Mouse (Mus musculus): ENCODE results near the gene Top2b. TPM values are rescaled to one million over a fixed set of nuclear protein-coding genes. Genes with fewer than 3 reads are reported as not detected.

Gene Top2b
- polyA plus RNA-seq, 1 experiment from 2014 or later, result 140 TPM

DNA sequence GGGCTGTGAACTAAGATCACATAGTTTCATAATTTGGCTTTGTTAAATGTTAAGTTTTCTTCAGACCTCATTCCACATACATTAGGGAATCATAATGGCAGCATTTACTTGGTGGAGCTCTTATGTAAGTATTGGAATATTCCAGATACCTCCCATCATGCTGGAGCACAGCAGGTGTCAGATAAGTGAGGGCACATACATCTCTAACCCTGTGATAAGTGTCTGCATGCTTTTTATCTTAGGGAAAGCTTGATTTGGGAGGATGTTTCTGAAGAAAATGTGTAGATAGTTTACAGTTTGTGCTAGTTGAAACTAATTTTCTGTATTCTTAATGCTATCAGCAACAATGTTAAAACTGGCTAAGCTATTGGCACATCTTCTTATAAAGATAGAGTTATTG is 8.2 kb downstream of the Top2b start:
- Histone ChIP-seq H3K4me1 (ENCODE audit: control insufficient read depth, insufficient read depth, low read length) (peaks cover 2% of the 10 kb centered on the region; the same call in 1 of the 2 replicates), H3K4me3 (ENCODE audit: low read depth, low read length) (no peak overlapping the region), H3K27ac (ENCODE audit: low read depth, low read length) (no peak overlapping the region), H3K9me3 (replicated peaks; ENCODE audit: control insufficient read depth, low read length) (no peaks in the 10 kb centered on the region), H3K36me3 (ENCODE audit: control insufficient read depth, insufficient read depth, low read length) (no peaks in the 10 kb centered on the region), H3K9ac (ENCODE audit: low read length) (no peak overlapping the region), H3K27me3 (replicated peaks; ENCODE audit: control insufficient read depth, insufficient read depth, low read length) (no peaks in the 10 kb centered on the region), H3K4me2 (ENCODE audit: low read length) (no peak overlapping the region)
- ATAC-seq (no peak), DNase-seq (ENCODE audit: low spot score) (no peak)

DNA sequence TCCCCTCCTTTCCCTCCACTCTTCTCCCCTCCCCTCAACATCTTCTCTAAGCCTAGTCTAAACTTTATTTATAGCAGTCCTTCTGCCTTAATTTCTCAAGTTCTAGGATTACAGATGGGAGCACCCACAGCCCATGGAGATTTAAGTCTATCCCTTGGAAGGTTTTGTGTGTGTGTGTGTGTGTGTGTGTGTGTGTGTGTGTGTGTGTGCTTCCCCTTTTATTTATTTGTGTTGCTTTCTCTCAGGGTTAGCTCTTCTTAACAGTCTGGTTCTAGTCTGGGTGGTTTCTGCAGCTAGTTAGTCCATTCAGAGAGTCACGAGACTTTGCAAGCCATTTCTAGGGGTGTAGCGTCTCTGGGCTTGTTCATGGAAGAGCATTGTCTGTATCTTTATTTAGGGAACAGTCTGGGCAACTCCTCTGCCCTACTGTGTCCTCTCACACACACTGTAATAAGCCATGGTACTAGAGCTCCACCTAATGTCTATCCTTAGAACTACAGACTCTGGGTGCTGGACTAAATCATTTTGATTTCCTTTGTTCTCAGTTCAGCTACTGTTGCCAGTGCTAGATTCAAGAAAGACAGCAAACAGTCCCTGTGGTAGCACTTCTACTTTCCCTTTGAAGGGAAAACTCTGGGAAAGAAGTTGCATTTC is 15.1 kb downstream of the Top2b start:
- 3% methylated on average over 2 of the region's 2 CpGs for WGBS
- peaks cover 7% of the 10 kb centered on the region; the same call in 1 of the 2 replicates for H3K4me1 ChIP-seq (ENCODE audit: control insufficient read depth, insufficient read depth, low read length)
- H3K36me3 ChIP-seq (ENCODE audit: control insufficient read depth, insufficient read depth, low read length), result peaks cover 14% of the 10 kb centered on the region; the same call in 1 of the 2 replicates
- H3K4me3 ChIP-seq (ENCODE audit: low read depth, low read length), result no peak overlapping the region
- H3K9me3 ChIP-seq (replicated peaks; ENCODE audit: control insufficient read depth, low read length), result no peaks in the 10 kb centered on the region
- no peak overlapping the region for H3K4me2 ChIP-seq (ENCODE audit: low read length)
- DNase-seq (ENCODE audit: low spot score), result peak; percentile 90
- peak overlapping the region; percentile 75 for H3K27ac ChIP-seq (ENCODE audit: low read depth, low read length)
- ATAC-seq, result peak; percentile 94
- H3K9ac ChIP-seq (ENCODE audit: low read length), result peak overlapping the region; percentile 43
- no peaks in the 10 kb centered on the region for H3K27me3 ChIP-seq (replicated peaks; ENCODE audit: control insufficient read depth, insufficient read depth, low read length)

DNA sequence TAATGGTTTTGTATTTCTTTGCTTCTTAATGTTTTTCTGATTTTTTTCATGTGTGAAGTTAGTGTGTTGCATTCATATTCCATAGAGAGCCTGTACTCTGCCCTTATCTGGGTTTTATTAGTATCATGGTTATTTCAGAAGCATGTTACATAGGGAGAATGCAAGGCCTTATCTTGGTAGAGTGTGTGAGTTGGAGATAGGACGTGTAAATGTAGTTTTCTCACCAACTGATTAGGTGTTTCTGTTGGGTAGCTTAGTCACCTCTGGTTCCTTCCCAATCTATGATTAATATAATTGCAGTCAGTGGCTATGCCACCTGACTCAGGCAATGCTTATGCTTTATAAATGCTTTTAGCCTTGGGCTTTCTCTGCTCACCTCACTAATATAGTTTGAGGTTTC is 19.8 kb downstream of the Top2b start:
- H3K27me3 ChIP-seq (replicated peaks; ENCODE audit: control insufficient read depth, insufficient read depth, low read length), result no peaks in the 10 kb centered on the region
- ATAC-seq (no peak), DNase-seq (ENCODE audit: low spot score) (no peak)
- no peak overlapping the region for H3K4me2 ChIP-seq (ENCODE audit: low read length)
- peaks cover 7% of the 10 kb centered on the region; the same call in 1 of the 2 replicates for H3K4me1 ChIP-seq (ENCODE audit: control insufficient read depth, insufficient read depth, low read length)
- no peak overlapping the region for H3K4me3 ChIP-seq (ENCODE audit: low read depth, low read length)
- H3K36me3 ChIP-seq (ENCODE audit: control insufficient read depth, insufficient read depth, low read length), result peaks cover 22% of the 10 kb centered on the region
- H3K27ac ChIP-seq (ENCODE audit: low read depth, low read length), result no peak overlapping the region
- no peaks in the 10 kb centered on the region for H3K9me3 ChIP-seq (replicated peaks; ENCODE audit: control insufficient read depth, low read length)
- WGBS, result 74% methylated on average over 1 of the region's 1 CpGs
- no peak overlapping the region for H3K9ac ChIP-seq (ENCODE audit: low read length)

DNA sequence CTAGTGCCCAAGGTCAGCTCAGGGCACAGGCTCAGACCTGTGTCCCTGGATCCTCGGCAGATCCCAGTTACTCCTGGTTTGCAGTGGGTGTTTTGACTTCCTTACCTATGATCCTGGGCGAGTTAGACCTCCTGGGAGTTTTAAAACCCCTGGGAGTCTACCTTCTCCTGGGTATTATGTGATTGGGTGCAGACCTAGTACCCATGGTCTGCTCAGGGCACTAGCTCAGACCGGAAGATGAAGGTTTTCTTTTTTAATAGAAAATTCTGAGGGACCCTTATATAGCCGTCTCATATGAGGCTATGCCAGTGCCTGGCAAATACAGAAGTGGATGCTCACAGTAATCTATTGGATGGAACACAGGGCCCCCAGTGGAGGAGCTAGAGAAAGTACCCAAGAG is 40.2 kb downstream of the Top2b start:
- H3K9me3 ChIP-seq (replicated peaks; ENCODE audit: control insufficient read depth, low read length), result no peaks in the 10 kb centered on the region
- no peak overlapping the region for H3K4me3 ChIP-seq (ENCODE audit: low read depth, low read length)
- no peak overlapping the region for H3K4me2 ChIP-seq (ENCODE audit: low read length)
- DNase-seq (ENCODE audit: low spot score) (no peak), ATAC-seq (no peak)
- peaks cover 29% of the 10 kb centered on the region for H3K36me3 ChIP-seq (ENCODE audit: control insufficient read depth, insufficient read depth, low read length)
- WGBS, result 94% methylated on average over 4 of the region's 4 CpGs
- H3K27ac ChIP-seq (ENCODE audit: low read depth, low read length), result no peak overlapping the region
- H3K27me3 ChIP-seq (replicated peaks; ENCODE audit: control insufficient read depth, insufficient read depth, low read length), result no peaks in the 10 kb centered on the region
- no peak overlapping the region for H3K9ac ChIP-seq (ENCODE audit: low read length)
- no peaks in the 10 kb centered on the region for H3K4me1 ChIP-seq (ENCODE audit: control insufficient read depth, insufficient read depth, low read length)

DNA sequence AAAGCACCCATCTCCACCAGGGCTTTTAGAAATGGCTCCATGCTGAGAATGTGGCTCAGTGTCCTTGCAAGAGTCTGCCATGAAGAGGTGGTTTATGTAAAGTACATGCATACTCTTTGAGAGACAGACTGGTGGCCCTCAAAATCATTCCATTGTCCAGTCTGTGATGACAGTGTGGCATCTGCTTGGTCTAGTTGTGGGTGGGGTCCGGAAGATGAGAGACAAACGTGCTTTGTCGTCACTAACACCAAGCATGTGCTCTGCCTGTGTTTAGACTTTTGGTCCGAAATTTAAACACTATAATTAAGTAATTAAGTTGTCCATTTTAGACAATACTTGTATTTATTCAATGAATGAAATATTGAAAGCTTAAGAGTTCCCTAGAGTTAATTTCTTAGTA is 49.2 kb downstream of the Top2b start:
- H3K36me3 ChIP-seq (ENCODE audit: control insufficient read depth, insufficient read depth, low read length), result peaks cover 55% of the 10 kb centered on the region
- DNase-seq (ENCODE audit: low spot score) (no peak), ATAC-seq (peak; percentile 52)
- no peak overlapping the region for H3K4me3 ChIP-seq (ENCODE audit: low read depth, low read length)
- no peaks in the 10 kb centered on the region for H3K27me3 ChIP-seq (replicated peaks; ENCODE audit: control insufficient read depth, insufficient read depth, low read length)
- no peak overlapping the region for H3K27ac ChIP-seq (ENCODE audit: low read depth, low read length)
- H3K4me2 ChIP-seq (ENCODE audit: low read length), result no peak overlapping the region
- H3K9me3 ChIP-seq (replicated peaks; ENCODE audit: control insufficient read depth, low read length), result no peaks in the 10 kb centered on the region
- H3K9ac ChIP-seq (ENCODE audit: low read length), result no peak overlapping the region
- H3K4me1 ChIP-seq (ENCODE audit: control insufficient read depth, insufficient read depth, low read length), result no peaks in the 10 kb centered on the region
- 73% methylated on average over 4 of the region's 4 CpGs for WGBS

DNA sequence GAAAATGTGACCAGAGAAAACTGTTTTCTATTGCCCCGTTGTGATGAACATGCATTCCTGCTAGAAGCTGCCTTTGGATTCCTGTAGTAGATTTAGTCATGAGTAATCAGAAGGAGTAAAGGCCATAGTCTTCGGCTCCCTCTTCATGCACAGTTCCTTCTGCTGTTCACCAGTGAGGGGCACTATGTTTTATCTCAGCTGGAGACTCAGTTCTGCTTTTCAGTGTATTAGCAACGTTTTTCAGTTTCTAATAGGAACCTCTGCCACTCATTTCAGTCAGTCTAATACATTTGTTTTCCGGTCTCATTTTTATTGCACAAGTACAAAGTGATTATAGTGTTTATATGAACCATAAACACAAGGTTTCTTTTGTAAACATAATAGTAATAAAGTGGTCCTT is 62.6 kb downstream of the Top2b start:
- Histone ChIP-seq H3K27ac (ENCODE audit: low read depth, low read length) (no peak overlapping the region), H3K4me3 (ENCODE audit: low read depth, low read length) (no peak overlapping the region), H3K36me3 (ENCODE audit: control insufficient read depth, insufficient read depth, low read length) (peaks cover 57% of the 10 kb centered on the region), H3K9me3 (replicated peaks; ENCODE audit: control insufficient read depth, low read length) (no peaks in the 10 kb centered on the region), H3K27me3 (replicated peaks; ENCODE audit: control insufficient read depth, insufficient read depth, low read length) (no peaks in the 10 kb centered on the region), H3K9ac (ENCODE audit: low read length) (no peak overlapping the region), H3K4me2 (ENCODE audit: low read length) (no peak overlapping the region), H3K4me1 (ENCODE audit: control insufficient read depth, insufficient read depth, low read length) (no peaks in the 10 kb centered on the region)
- WGBS, result 80% methylated on average over 4 of the region's 4 CpGs
- DNase-seq (ENCODE audit: low spot score) (no peak), ATAC-seq (no peak)

DNA sequence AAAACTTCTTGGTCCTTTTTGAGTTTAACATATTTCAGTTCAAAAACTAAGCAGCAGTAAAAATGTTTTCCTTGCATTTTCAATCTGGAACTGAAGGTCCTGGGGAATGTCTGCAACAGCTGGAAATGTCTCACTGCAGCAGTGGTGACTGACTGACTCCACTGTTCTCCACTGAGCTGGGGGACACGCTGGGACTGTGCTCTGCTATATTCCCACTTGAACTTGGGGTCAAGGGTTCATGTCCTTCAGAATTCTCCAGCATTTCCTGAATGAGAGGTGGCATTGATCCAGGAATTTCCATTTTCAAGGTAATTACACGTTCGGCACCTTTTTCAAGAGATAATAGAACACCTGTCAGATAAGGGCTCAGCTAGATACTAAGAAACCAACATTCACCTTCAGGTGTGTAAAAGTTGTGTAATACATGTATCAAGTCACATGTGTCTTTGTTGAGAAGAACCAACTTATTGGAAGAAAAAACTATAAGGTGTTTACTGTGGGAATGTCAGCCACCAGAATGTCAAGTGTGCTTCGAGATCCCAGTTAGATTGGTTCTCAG is 67.0 kb downstream of the Top2b start:
- no peak overlapping the region for H3K4me3 ChIP-seq (ENCODE audit: low read depth, low read length)
- no peaks in the 10 kb centered on the region for H3K4me1 ChIP-seq (ENCODE audit: control insufficient read depth, insufficient read depth, low read length)
- ATAC-seq (no peak), DNase-seq (ENCODE audit: low spot score) (no peak)
- H3K9me3 ChIP-seq (replicated peaks; ENCODE audit: control insufficient read depth, low read length), result no peaks in the 10 kb centered on the region
- no peak overlapping the region for H3K4me2 ChIP-seq (ENCODE audit: low read length)
- H3K9ac ChIP-seq (ENCODE audit: low read length), result no peak overlapping the region
- 81% methylated on average over 4 of the region's 4 CpGs for WGBS
- H3K27ac ChIP-seq (ENCODE audit: low read depth, low read length), result no peak overlapping the region
- no peaks in the 10 kb centered on the region for H3K27me3 ChIP-seq (replicated peaks; ENCODE audit: control insufficient read depth, insufficient read depth, low read length)
- H3K36me3 ChIP-seq (ENCODE audit: control insufficient read depth, insufficient read depth, low read length), result peaks cover 48% of the 10 kb centered on the region

DNA sequence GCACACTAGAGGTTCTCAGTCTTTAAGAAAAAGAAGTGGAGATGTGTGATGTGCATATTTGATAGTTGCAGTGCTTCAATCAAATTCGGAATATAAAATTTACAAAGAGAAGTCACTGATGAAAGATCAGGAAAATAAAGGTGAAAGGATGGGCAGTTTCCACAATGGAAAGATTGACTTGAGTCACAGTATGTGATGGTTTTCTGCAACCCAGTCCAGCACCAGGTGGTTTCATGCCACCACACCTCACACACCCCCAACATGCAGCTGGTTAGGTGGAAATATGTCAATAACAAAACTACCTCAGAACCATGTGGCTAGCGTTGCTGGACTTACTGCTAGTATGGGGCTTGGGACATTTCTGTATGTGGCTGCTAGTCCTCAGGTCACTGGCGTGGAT is 67.6 kb downstream of the Top2b start:
- no peak for ATAC-seq

DNA sequence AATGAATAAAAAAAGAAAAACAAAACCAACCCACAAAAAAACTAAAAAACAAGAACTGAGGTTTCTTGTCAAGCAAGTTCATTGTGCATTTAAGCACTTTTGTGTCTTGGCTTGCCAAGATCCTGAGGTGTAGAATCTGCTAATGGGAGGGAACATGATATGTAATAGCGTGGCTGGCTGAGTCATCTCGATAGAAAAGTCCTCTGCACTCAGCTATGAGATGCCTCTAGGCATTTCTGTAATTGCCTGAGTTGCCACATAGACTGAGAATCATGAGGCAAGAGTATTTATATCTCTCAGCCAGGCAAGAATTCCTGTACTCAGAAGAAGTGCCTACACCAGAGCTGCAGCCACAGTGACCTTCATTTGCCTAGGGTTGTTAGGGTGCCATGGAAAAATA is 68.2 kb downstream of the Top2b start:
- Histone ChIP-seq H3K9me3 (replicated peaks; ENCODE audit: control insufficient read depth, low read length) (no peaks in the 10 kb centered on the region), H3K4me3 (ENCODE audit: low read depth, low read length) (no peak overlapping the region), H3K4me2 (ENCODE audit: low read length) (no peak overlapping the region), H3K36me3 (ENCODE audit: control insufficient read depth, insufficient read depth, low read length) (peaks cover 48% of the 10 kb centered on the region), H3K27me3 (replicated peaks; ENCODE audit: control insufficient read depth, insufficient read depth, low read length) (no peaks in the 10 kb centered on the region), H3K9ac (ENCODE audit: low read length) (no peak overlapping the region), H3K27ac (ENCODE audit: low read depth, low read length) (no peak overlapping the region), H3K4me1 (ENCODE audit: control insufficient read depth, insufficient read depth, low read length) (no peaks in the 10 kb centered on the region)
- DNase-seq (ENCODE audit: low spot score) (no peak), ATAC-seq (no peak)
- WGBS, result 84% methylated on average over 2 of the region's 2 CpGs

More for the DNA sequence above, 67.6 kb downstream of the Top2b start:
- Histone ChIP-seq H3K4me2 (ENCODE audit: low read length) (no peak overlapping the region), H3K9me3 (replicated peaks; ENCODE audit: control insufficient read depth, low read length) (no peaks in the 10 kb centered on the region), H3K27me3 (replicated peaks; ENCODE audit: control insufficient read depth, insufficient read depth, low read length) (no peaks in the 10 kb centered on the region), H3K9ac (ENCODE audit: low read length) (no peak overlapping the region), H3K36me3 (ENCODE audit: control insufficient read depth, insufficient read depth, low read length) (peaks cover 48% of the 10 kb centered on the region), H3K4me1 (ENCODE audit: control insufficient read depth, insufficient read depth, low read length) (no peaks in the 10 kb centered on the region), H3K27ac (ENCODE audit: low read depth, low read length) (no peak overlapping the region), H3K4me3 (ENCODE audit: low read depth, low read length) (no peak overlapping the region)
- 81% methylated on average over 3 of the region's 3 CpGs for whole genome bisulfite sequencing
- no peak for DNase-seq (ENCODE audit: low spot score)

Measured in forebrain, embryonic 14.5 days (tissue).